Mouse (Mus musculus) MEL (cell line): Measurements from ENCODE around the gene Ier3. TPM values are rescaled to one million over a fixed set of nuclear protein-coding genes. Genes with fewer than 3 reads are reported as not detected.

Experiments used
- DNase-seq: peaks from one replicate; pipeline ENCODE4 v3.0.0; 2011; ENCODE audit warnings: low read depth, low spot score
- H3K27ac ChIP-seq: 2 replicates; pipeline ENCODE4 v1.5.1; 2012; ENCODE audit warnings: low read depth, mild to moderate bottlenecking, control low read depth, low read length, moderate library complexity; ENCODE audit not compliant: control insufficient read depth
- H3K27me3 ChIP-seq, 2 experiments: fragments of 150-350 bp in 1 of 2; sonication (generic) in 1 of 2; 2 replicates each; pipeline ENCODE4 v1.6.1; 2012; ENCODE audit warnings: low read length in 2 of 2, mild to moderate bottlenecking in 2 of 2, improper control_type of control experiment in 1 of 2, moderate library complexity in 1 of 2; ENCODE audit not compliant: insufficient read depth in 2 of 2, control insufficient read depth in 1 of 2
- H3K36me3 ChIP-seq, 2 experiments: 2 replicates each; pipeline ENCODE4 v1.6.1; 2012 to 2014; ENCODE audit warnings: low read length in 2 of 2, improper control_type of control experiment in 1 of 2, inconsistent platforms in 1 of 2, mild to moderate bottlenecking in 1 of 2; ENCODE audit not compliant: insufficient read depth in 2 of 2, control insufficient read depth in 1 of 2
- H3K4me1 ChIP-seq, 2 experiments: fragments of 150-350 bp in 1 of 2; sonication (generic) in 1 of 2; 2 replicates each; pipeline ENCODE4 v1.6.1; 2012; ENCODE audit warnings: low read length in 2 of 2, improper control_type of control experiment in 1 of 2, mild to moderate bottlenecking in 1 of 2; ENCODE audit not compliant: insufficient read depth in 2 of 2, control insufficient read depth in 1 of 2
- H3K4me3 ChIP-seq, 2 experiments: fragments of 150-350 bp in 1 of 2; sonication (generic) in 1 of 2; 2 replicates each; pipeline ENCODE4 v1.5.1; 2012; ENCODE audit warnings: low read depth in 2 of 2, low read length in 2 of 2, mild to moderate bottlenecking in 2 of 2, moderate library complexity in 2 of 2, control low read depth in 1 of 2, improper control_type of control experiment in 1 of 2; ENCODE audit not compliant: control insufficient read depth in 1 of 2, insufficient read depth in 1 of 2
- H3K79me2 ChIP-seq: 2 replicates; pipeline ENCODE4 v1.6.1; 2012; ENCODE audit warnings: mild to moderate bottlenecking, low read length, moderate library complexity; ENCODE audit not compliant: control insufficient read depth, poor library complexity, insufficient read depth
- H3K9ac ChIP-seq: 2 replicates; pipeline ENCODE4 v1.6.1; 2012; ENCODE audit warnings: low read depth, mild to moderate bottlenecking, control low read depth, low read length, moderate library complexity; ENCODE audit not compliant: control insufficient read depth, poor library complexity, severe bottlenecking
- H3K9me3 ChIP-seq: fragments of 150-350 bp; sonication (generic); replicated peaks from 2 replicates; pipeline ENCODE4 v1.6.1; 2012; ENCODE audit warnings: mild to moderate bottlenecking, low read length, improper control_type of control experiment, moderate library complexity; ENCODE audit not compliant: insufficient read depth
- BHLHE40 ChIP-seq: IDR thresholded peaks from 2 replicates; pipeline ENCODE4 v1.6.1; 2012; ENCODE audit warnings: low read depth, mild to moderate bottlenecking, inconsistent platforms, low read length, improper control_type of control experiment, borderline replicate concordance
- CHD2 ChIP-seq: IDR thresholded peaks from 2 replicates; pipeline ENCODE4 v1.6.1; 2011; ENCODE audit warnings: low read length, improper control_type of control experiment
- CTCF ChIP-seq, 3 experiments: IDR thresholded peaks in 2 of 3; conservative IDR thresholded peaks in 1 of 3; 2 replicates each; pipeline ENCODE4 v1.5.1; 2011 to 2012; ENCODE audit warnings: low read length in 3 of 3, low read depth in 2 of 3, mild to moderate bottlenecking in 2 of 3, improper control_type of control experiment in 1 of 3, inconsistent platforms in 1 of 3, mixed read lengths in 1 of 3, moderate library complexity in 1 of 3; ENCODE audit not compliant: control insufficient read depth in 1 of 3, insufficient read depth in 1 of 3, poor library complexity in 1 of 3, severe bottlenecking in 1 of 3
- ELF1 ChIP-seq: IDR thresholded peaks from 2 replicates; pipeline ENCODE4 v1.6.1; 2014; ENCODE audit warnings: low read depth, mild to moderate bottlenecking, inconsistent platforms, low read length, improper control_type of control experiment, moderate library complexity
- GABPA ChIP-seq: IDR thresholded peaks from 2 replicates; pipeline ENCODE4 v1.6.1; 2012; ENCODE audit warnings: low read depth, mild to moderate bottlenecking, inconsistent platforms, low read length, improper control_type of control experiment, moderate library complexity
- MAFK ChIP-seq: IDR thresholded peaks from 2 replicates; pipeline ENCODE4 v1.6.1; 2011; ENCODE audit warnings: low read depth, mild to moderate bottlenecking, low read length, improper control_type of control experiment, borderline replicate concordance
- NELFE ChIP-seq: IDR thresholded peaks from 2 replicates; pipeline ENCODE4 v1.6.1; 2011; ENCODE audit warnings: low read depth, low read length, improper control_type of control experiment
- POLR2A ChIP-seq, 2 experiments: IDR thresholded peaks; 2 replicates each; pipeline ENCODE4 v1.6.1; 2011 to 2012; ENCODE audit warnings: low read length in 2 of 2, mild to moderate bottlenecking in 2 of 2, control low read depth in 1 of 2, improper control_type of control experiment in 1 of 2, low read depth in 1 of 2, moderate library complexity in 1 of 2; ENCODE audit not compliant: control insufficient read depth in 1 of 2, insufficient read depth in 1 of 2, poor library complexity in 1 of 2
- POLR2AphosphoS5 ChIP-seq: IDR thresholded peaks from 2 replicates; pipeline ENCODE4 v1.6.1; 2012; ENCODE audit warnings: low read depth, borderline replicate concordance, mild to moderate bottlenecking, inconsistent platforms, low read length, moderate library complexity, mixed read lengths
- RCOR1 ChIP-seq: IDR thresholded peaks from 2 replicates; pipeline ENCODE4 v1.6.1; 2012; ENCODE audit warnings: low read depth, mild to moderate bottlenecking, inconsistent platforms, low read length, improper control_type of control experiment
- SMC3 ChIP-seq: IDR thresholded peaks from 2 replicates; pipeline ENCODE4 v1.6.1; 2011; ENCODE audit warnings: low read depth, low read length, improper control_type of control experiment
- TAL1 ChIP-seq: IDR thresholded peaks from 2 replicates; pipeline ENCODE4 v1.6.1; 2012; ENCODE audit warnings: mild to moderate bottlenecking, inconsistent platforms, low read length, moderate library complexity, mixed read lengths
- ZC3H11A ChIP-seq: IDR thresholded peaks from 2 replicates; pipeline ENCODE4 v1.6.1; 2012; ENCODE audit warnings: low read depth, mild to moderate bottlenecking, inconsistent platforms, low read length, improper control_type of control experiment
- ZKSCAN1 ChIP-seq: IDR thresholded peaks from 2 replicates; pipeline ENCODE4 v1.6.1; 2012; ENCODE audit warnings: low read depth, mild to moderate bottlenecking, inconsistent platforms, low read length, improper control_type of control experiment, moderate library complexity
- ZNF384 ChIP-seq: IDR thresholded peaks from 2 replicates; pipeline ENCODE4 v1.6.1; 2012; ENCODE audit warnings: low read depth, mild to moderate bottlenecking, inconsistent platforms, low read length, improper control_type of control experiment
- polyA plus RNA-seq, 2 experiments: library from polyadenylated mRNA; stranded (reverse) in 1 of 2; unstranded in 1 of 2; fragments of >175 nt in 1 of 2; fragments of >200 nt in 1 of 2; gene quantifications; 2 replicates each; pipeline versions ENCODE4 v1.2.1 to v1.2.4; 2012; ENCODE audit warnings: low replicate concordance in 2 of 2, low read depth in 1 of 2; ENCODE audit not compliant: insufficient read length in 2 of 2, insufficient read depth in 1 of 2, missing spikeins in 1 of 2
- total RNA-seq: library from RNA; depleted of rRNA; stranded (reverse); fragments of 300-350 nt; gene quantifications from 2 replicates; pipeline ENCODE4 v1.2.3, GENCODE M21; 2012

Gene Ier3
- total and polyA plus RNA-seq, 3 experiments = 5.5 to 12.2 TPM; not detected in 1

DNA sequence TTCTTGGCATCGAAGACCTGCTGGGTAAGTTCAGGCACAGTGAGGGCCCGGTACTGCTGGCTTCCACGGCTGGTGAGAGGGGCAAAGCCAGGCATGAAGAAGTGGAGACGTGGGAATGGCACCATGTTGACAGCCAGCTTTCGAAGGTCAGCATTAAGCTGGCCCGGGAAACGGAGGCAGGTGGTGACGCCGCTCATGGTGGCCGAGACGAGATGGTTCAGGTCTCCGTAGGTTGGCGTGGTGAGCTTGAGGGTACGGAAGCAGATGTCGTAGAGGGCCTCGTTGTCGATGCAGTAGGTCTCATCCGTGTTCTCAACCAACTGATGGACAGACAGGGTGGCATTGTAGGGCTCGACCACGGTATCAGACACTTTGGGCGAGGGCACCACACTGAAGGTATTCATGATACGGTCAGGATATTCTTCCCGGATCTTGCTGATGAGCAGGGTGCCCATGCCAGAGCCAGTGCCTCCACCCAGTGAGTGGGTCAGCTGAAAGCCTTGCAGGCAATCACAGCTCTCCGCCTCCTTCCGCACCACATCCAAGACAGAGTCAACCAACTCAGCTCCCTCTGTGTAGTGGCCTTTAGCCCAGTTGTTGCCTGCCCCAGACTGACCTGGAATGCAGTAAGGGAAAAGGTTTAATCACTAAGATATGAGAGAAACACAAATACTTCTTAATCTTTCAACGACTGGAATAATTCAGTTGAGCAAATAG is 14.1 kb downstream of the Ier3 start:
- H3K4me1 ChIP-seq = peaks cover 0 to 49% of the 10 kb centered on the region in 2 experiments
- peaks cover 37% of the 10 kb centered on the region for H3K79me2 ChIP-seq
- TF ChIP-seq ZNF384 = no peak
- TF ChIP-seq ZKSCAN1 = no peak
- no peak; a peak in 1 of 4 replicates for TF ChIP-seq POLR2A (IDR thresholded peaks at IDR 0.05; ENCODE audit: control insufficient read depth in 1 of 2, insufficient read depth in 1 of 2, low read depth in 1 of 2, low read length in 2 of 2, poor library complexity in 1 of 2)
- TF ChIP-seq TAL1 = no peak
- TF ChIP-seq SMC3 = no peak
- TF ChIP-seq ZC3H11A = no peak
- TF ChIP-seq BHLHE40 = no peak
- TF ChIP-seq GABPA = no peak
- no peak for TF ChIP-seq MAFK
- no peak for TF ChIP-seq POLR2AphosphoS5
- no peak for TF ChIP-seq CTCF (IDR thresholded peaks at IDR 0.05 in 2 of 3, conservative IDR thresholded peaks at IDR 0.05 in 1 of 3; ENCODE audit: control insufficient read depth in 1 of 3, insufficient read depth in 1 of 3, low read depth in 2 of 3, low read length in 3 of 3, poor library complexity in 1 of 3, severe bottlenecking in 1 of 3)
- TF ChIP-seq NELFE = no peak
- TF ChIP-seq, all 39 proteins: peak for 0
- Histone ChIP-seq H3K9ac (peak overlapping the region; percentile 99), H3K27me3 (no peaks in the 10 kb centered on the region), H3K27ac (peak overlapping the region; percentile 82), H3K36me3 (peaks cover 11 to 46% of the 10 kb centered on the region in 2 experiments), H3K9me3 (no peaks in the 10 kb centered on the region), H3K4me3 (peak overlapping the region; percentile 39 to 99)
- no peak for DNase-seq

DNA sequence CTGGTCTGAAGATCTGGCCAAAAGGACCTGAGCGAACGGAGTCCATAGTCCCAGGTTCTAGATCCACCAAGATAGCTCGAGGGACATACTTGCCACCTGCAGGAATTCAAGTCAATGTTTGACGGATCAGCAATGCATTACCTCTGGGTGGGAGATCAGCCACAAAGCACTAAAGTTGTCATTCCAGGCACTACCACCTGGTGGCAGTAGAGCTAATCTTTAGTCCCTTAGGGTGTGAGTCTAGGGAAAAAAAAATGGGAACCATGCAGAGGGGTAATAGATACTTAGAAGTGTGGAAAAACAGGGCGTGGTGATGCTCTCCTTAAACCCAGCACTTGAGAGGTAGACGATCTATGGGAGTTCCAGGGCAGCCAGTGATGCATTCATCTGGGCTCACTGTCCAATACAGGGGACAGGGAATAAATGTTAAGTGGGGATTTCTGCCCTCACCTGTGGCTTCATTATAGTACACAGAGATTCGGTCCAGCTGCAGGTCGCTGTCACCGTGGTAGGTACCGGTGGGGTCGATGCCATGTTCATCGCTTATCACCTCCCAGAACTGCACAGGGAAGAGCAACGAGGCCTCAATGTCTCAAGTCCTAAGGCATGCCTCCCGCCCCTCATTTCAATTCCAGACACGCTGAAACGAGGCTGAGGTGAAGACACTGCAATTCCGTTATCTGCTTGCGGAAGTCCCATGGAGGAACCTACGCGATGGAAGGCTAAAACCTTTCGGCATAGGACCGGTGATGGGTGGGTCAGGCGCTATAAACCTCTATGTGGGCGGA is 14.9 kb downstream of the Ier3 start:
- Histone ChIP-seq H3K4me1 (peaks cover 0 to 49% of the 10 kb centered on the region in 2 experiments), H3K79me2 (peaks cover 37% of the 10 kb centered on the region)

More for the DNA sequence above, 14.9 kb downstream of the Ier3 start:
- no peaks in the 10 kb centered on the region for H3K27me3 ChIP-seq
- peak; percentile 90 for DNase-seq
- TF ChIP-seq CTCF (IDR thresholded peaks at IDR 0.05 in 2 of 3, conservative IDR thresholded peaks at IDR 0.05 in 1 of 3; ENCODE audit: control insufficient read depth in 1 of 3, insufficient read depth in 1 of 3, low read depth in 2 of 3, low read length in 3 of 3, poor library complexity in 1 of 3, severe bottlenecking in 1 of 3) = peak in 2 of 3 experiments; percentile 28 to 91; a peak in 4 of 6 replicates
- no peak for TF ChIP-seq ELF1
- TF ChIP-seq RCOR1 = no peak
- peak; percentile 2 to 21; a peak in 1 of 4 replicates for TF ChIP-seq POLR2A (IDR thresholded peaks at IDR 0.05; ENCODE audit: control insufficient read depth in 1 of 2, insufficient read depth in 1 of 2, low read depth in 1 of 2, low read length in 2 of 2, poor library complexity in 1 of 2)
- no peak for TF ChIP-seq CHD2
- 0 out of 2 replicates have a peak, but pooled peaks have one; percentile 79 for TF ChIP-seq POLR2AphosphoS5
- TF ChIP-seq, all 39 proteins: peak for 3
- H3K27ac ChIP-seq = peak overlapping the region; percentile 82
- peaks cover 11 to 47% of the 10 kb centered on the region in 2 experiments for H3K36me3 ChIP-seq
- H3K9me3 ChIP-seq = no peaks in the 10 kb centered on the region
- H3K4me3 ChIP-seq = peak overlapping the region; percentile 39 to 99
- peak overlapping the region; percentile 99 for H3K9ac ChIP-seq
